Mouse (Mus musculus): Measurements from ENCODE around the gene Smoc1. TPM values are rescaled to one million over a fixed set of nuclear protein-coding genes. Genes with fewer than 3 reads are reported as not detected.

Smoc1 gene
- polyA plus RNA-seq, 1 experiment from 2014 or later = 14.7 TPM

- Histone ChIP-seq H3K9me3 (no peaks in the 10 kb centered on the region), H3K36me3 (no peaks in the 10 kb centered on the region), H3K9ac (no peak overlapping the region), H3K27me3 (replicated peaks) (no peaks in the 10 kb centered on the region), H3K4me3 (no peak overlapping the region), H3K27ac (no peak overlapping the region), H3K4me2 (replicated peaks) (no peak overlapping the region), H3K4me1 (peaks cover 17% of the 10 kb centered on the region)
- WGBS = 97% methylated on average over 2 of the region's 2 CpGs
- ATAC-seq (ENCODE audit: low FRiP score, low read depth) = no peak
Observed at GRCm38 (mm10) chr12:81055811-81056210, 29.2 kb downstream of the Smoc1 start.

GRCm38 (mm10) chr12:81057619-81058018, 31.0 kb downstream of the Smoc1 start:
- Histone ChIP-seq H3K4me3 (no peak overlapping the region), H3K4me2 (replicated peaks) (no peak overlapping the region), H3K27ac (no peak overlapping the region), H3K4me1 (peaks cover 17% of the 10 kb centered on the region), H3K36me3 (no peaks in the 10 kb centered on the region), H3K9me3 (no peaks in the 10 kb centered on the region), H3K9ac (no peak overlapping the region), H3K27me3 (replicated peaks) (no peaks in the 10 kb centered on the region)
- 71% methylated on average over 4 of the region's 4 CpGs for WGBS
- ATAC-seq (ENCODE audit: low FRiP score, low read depth) = no peak

- no peak overlapping the region for H3K4me2 ChIP-seq (replicated peaks)
- no peak for ATAC-seq (ENCODE audit: low FRiP score, low read depth)
- no peak overlapping the region for H3K9ac ChIP-seq
- H3K36me3 ChIP-seq = no peaks in the 10 kb centered on the region
- H3K27ac ChIP-seq = no peak overlapping the region
- H3K27me3 ChIP-seq (replicated peaks) = no peaks in the 10 kb centered on the region
- 94% methylated on average over 3 of the region's 3 CpGs for WGBS
- peaks cover 17% of the 10 kb centered on the region for H3K4me1 ChIP-seq
- H3K4me3 ChIP-seq = no peak overlapping the region
- H3K9me3 ChIP-seq = no peaks in the 10 kb centered on the region
Observed at GRCm38 (mm10) chr12:81058561-81058960, 32.0 kb downstream of the Smoc1 start.

GRCm38 (mm10) chr12:81061831-81062361, 35.3 kb downstream of the Smoc1 start:
- no peak overlapping the region for H3K27ac ChIP-seq
- no peaks in the 10 kb centered on the region for H3K4me1 ChIP-seq
- no peaks in the 10 kb centered on the region for H3K9me3 ChIP-seq
- H3K36me3 ChIP-seq = no peaks in the 10 kb centered on the region
- H3K27me3 ChIP-seq (replicated peaks) = no peaks in the 10 kb centered on the region
- no peak overlapping the region for H3K4me2 ChIP-seq (replicated peaks)
- no peak overlapping the region for H3K4me3 ChIP-seq
- 78% methylated on average over 6 of the region's 6 CpGs for WGBS
- no peak for ATAC-seq (ENCODE audit: low FRiP score, low read depth)
- H3K9ac ChIP-seq = no peak overlapping the region

- H3K27me3 ChIP-seq (replicated peaks) = no peaks in the 10 kb centered on the region
- WGBS = 90% methylated on average over 6 of the region's 6 CpGs
- no peak overlapping the region for H3K27ac ChIP-seq
- H3K36me3 ChIP-seq = no peaks in the 10 kb centered on the region
- H3K9ac ChIP-seq = no peak overlapping the region
- no peak for ATAC-seq (ENCODE audit: low FRiP score, low read depth)
- H3K4me3 ChIP-seq = no peak overlapping the region
- H3K4me1 ChIP-seq = no peaks in the 10 kb centered on the region
- H3K4me2 ChIP-seq (replicated peaks) = no peak overlapping the region
- H3K9me3 ChIP-seq = no peaks in the 10 kb centered on the region
Observed at GRCm38 (mm10) chr12:81063336-81063955, 36.8 kb downstream of the Smoc1 start.

GRCm38 (mm10) chr12:81074139-81074538, 47.5 kb downstream of the Smoc1 start:
- H3K27ac ChIP-seq = no peak overlapping the region
- peaks cover 3% of the 10 kb centered on the region; the same call in 1 of the 2 replicates for H3K36me3 ChIP-seq
- no peak overlapping the region for H3K4me3 ChIP-seq
- no peak for ATAC-seq (ENCODE audit: low FRiP score, low read depth)
- no peaks in the 10 kb centered on the region for H3K4me1 ChIP-seq
- peaks cover 9% of the 10 kb centered on the region for H3K9me3 ChIP-seq
- H3K4me2 ChIP-seq (replicated peaks) = no peak overlapping the region
- H3K27me3 ChIP-seq (replicated peaks) = no peaks in the 10 kb centered on the region
- no peak overlapping the region for H3K9ac ChIP-seq
- 84% methylated on average over 2 of the region's 2 CpGs for WGBS

GRCm38 (mm10) chr12:81074941-81075340, 48.3 kb downstream of the Smoc1 start:
- Histone ChIP-seq H3K36me3 (peaks cover 4% of the 10 kb centered on the region; the same call in 1 of the 2 replicates), H3K27me3 (replicated peaks) (no peaks in the 10 kb centered on the region), H3K4me2 (replicated peaks) (no peak overlapping the region), H3K27ac (no peak overlapping the region), H3K4me3 (no peak overlapping the region), H3K9me3 (peaks cover 11% of the 10 kb centered on the region), H3K9ac (no peak overlapping the region), H3K4me1 (no peaks in the 10 kb centered on the region)
- 73% methylated on average over 3 of the region's 3 CpGs for WGBS
- no peak for ATAC-seq (ENCODE audit: low FRiP score, low read depth)

- H3K27me3 ChIP-seq (replicated peaks) = no peaks in the 10 kb centered on the region
- ATAC-seq (ENCODE audit: low FRiP score, low read depth) = no peak
- H3K4me1 ChIP-seq = no peaks in the 10 kb centered on the region
- no peak overlapping the region for H3K27ac ChIP-seq
- peaks cover 11% of the 10 kb centered on the region for H3K9me3 ChIP-seq
- H3K4me2 ChIP-seq (replicated peaks) = no peak overlapping the region
- 91% methylated on average over 2 of the region's 2 CpGs for WGBS
- peaks cover 4% of the 10 kb centered on the region; the same call in 1 of the 2 replicates for H3K36me3 ChIP-seq
- no peak overlapping the region for H3K4me3 ChIP-seq
- H3K9ac ChIP-seq = no peak overlapping the region
Observed at GRCm38 (mm10) chr12:81077953-81078646, 51.5 kb downstream of the Smoc1 start.

- H3K27ac ChIP-seq = no peak overlapping the region
- 80% methylated on average over 5 of the region's 5 CpGs for WGBS
- H3K9ac ChIP-seq = no peak overlapping the region
- no peak for ATAC-seq (ENCODE audit: low FRiP score, low read depth)
- no peak overlapping the region for H3K4me2 ChIP-seq (replicated peaks)
- no peak overlapping the region for H3K4me3 ChIP-seq
- H3K27me3 ChIP-seq (replicated peaks) = no peaks in the 10 kb centered on the region
- no peaks in the 10 kb centered on the region for H3K4me1 ChIP-seq
- H3K36me3 ChIP-seq = peaks cover 4% of the 10 kb centered on the region; the same call in 1 of the 2 replicates
- peaks cover 11% of the 10 kb centered on the region for H3K9me3 ChIP-seq
Observed at GRCm38 (mm10) chr12:81080345-81080744, 53.7 kb downstream of the Smoc1 start.

GRCm38 (mm10) chr12:81081031-81081430, 54.4 kb downstream of the Smoc1 start:
- H3K27ac ChIP-seq = no peak overlapping the region
- 79% methylated on average over 3 of the region's 3 CpGs for WGBS
- no peak overlapping the region for H3K4me2 ChIP-seq (replicated peaks)
- H3K27me3 ChIP-seq (replicated peaks) = no peaks in the 10 kb centered on the region
- no peak overlapping the region for H3K9ac ChIP-seq
- H3K36me3 ChIP-seq = peaks cover 4% of the 10 kb centered on the region; the same call in 1 of the 2 replicates
- peaks cover 11% of the 10 kb centered on the region for H3K9me3 ChIP-seq
- ATAC-seq (ENCODE audit: low FRiP score, low read depth) = no peak
- no peak overlapping the region for H3K4me3 ChIP-seq
- no peaks in the 10 kb centered on the region for H3K4me1 ChIP-seq

GRCm38 (mm10) chr12:81083146-81083545, 56.5 kb downstream of the Smoc1 start:
- H3K4me3 ChIP-seq = no peak overlapping the region
- H3K36me3 ChIP-seq = 0 out of 2 replicates have a peak, but pooled peaks cover 4% of the 10 kb centered on the region
- H3K4me1 ChIP-seq = no peaks in the 10 kb centered on the region
- peaks cover 11% of the 10 kb centered on the region for H3K9me3 ChIP-seq
- ATAC-seq (ENCODE audit: low FRiP score, low read depth) = no peak
- H3K27ac ChIP-seq = no peak overlapping the region
- H3K27me3 ChIP-seq (replicated peaks) = no peaks in the 10 kb centered on the region
- H3K4me2 ChIP-seq (replicated peaks) = no peak overlapping the region
- whole genome bisulfite sequencing = 93% methylated on average over 5 of the region's 5 CpGs
- H3K9ac ChIP-seq = no peak overlapping the region

- Histone ChIP-seq H3K9ac (no peak overlapping the region), H3K9me3 (no peaks in the 10 kb centered on the region), H3K27me3 (replicated peaks) (no peaks in the 10 kb centered on the region), H3K27ac (no peak overlapping the region), H3K4me2 (replicated peaks) (no peak overlapping the region), H3K36me3 (no peaks in the 10 kb centered on the region), H3K4me1 (no peaks in the 10 kb centered on the region), H3K4me3 (no peak overlapping the region)
- WGBS = 80% methylated on average over 1 of the region's 1 CpGs
- ATAC-seq (ENCODE audit: low FRiP score, low read depth) = no peak
Observed at GRCm38 (mm10) chr12:81085244-81085643, 58.6 kb downstream of the Smoc1 start.
